Mouse (Mus musculus): Measurements from ENCODE around the gene Rpl32. TPM values are rescaled to one million over a fixed set of nuclear protein-coding genes. Genes with fewer than 3 reads are reported as not detected.

The Rpl32 gene
- polyA plus RNA-seq, 1 experiment from 2014 or later, result 1,370 TPM

- peak overlapping the region; percentile 57 for H3K4me3 ChIP-seq (ENCODE audit: low read depth, low read length)
- peak overlapping the region; percentile 48; the same call in 1 of the 2 replicates for H3K9ac ChIP-seq (ENCODE audit: low read depth, low read length)
- no peaks in the 10 kb centered on the region for H3K27me3 ChIP-seq (replicated peaks; ENCODE audit: control insufficient read depth, insufficient read depth, low read length)
- no peak for ATAC-seq
- peak overlapping the region; percentile 86 for H3K4me2 ChIP-seq (replicated peaks; ENCODE audit: low read depth)
- no peaks in the 10 kb centered on the region for H3K4me1 ChIP-seq (replicated peaks; ENCODE audit: control insufficient read depth, insufficient read depth, low read length)
- H3K36me3 ChIP-seq (ENCODE audit: control insufficient read depth, insufficient read depth), result no peaks in the 10 kb centered on the region
- H3K9me3 ChIP-seq (ENCODE audit: control insufficient read depth), result no peaks in the 10 kb centered on the region
- H3K27ac ChIP-seq (ENCODE audit: low read depth, low read length), result peak overlapping the region; percentile 78
- 4% methylated on average over 20 of the region's 20 CpGs for WGBS
- TF ChIP-seq CTCF (IDR thresholded peaks at IDR 0.05; ENCODE audit: low read depth), result no peak
These were observed 44.0 kb upstream of the Rpl32 start for GRCm38 (mm10) chr6:115852446-115853090.

DNA sequence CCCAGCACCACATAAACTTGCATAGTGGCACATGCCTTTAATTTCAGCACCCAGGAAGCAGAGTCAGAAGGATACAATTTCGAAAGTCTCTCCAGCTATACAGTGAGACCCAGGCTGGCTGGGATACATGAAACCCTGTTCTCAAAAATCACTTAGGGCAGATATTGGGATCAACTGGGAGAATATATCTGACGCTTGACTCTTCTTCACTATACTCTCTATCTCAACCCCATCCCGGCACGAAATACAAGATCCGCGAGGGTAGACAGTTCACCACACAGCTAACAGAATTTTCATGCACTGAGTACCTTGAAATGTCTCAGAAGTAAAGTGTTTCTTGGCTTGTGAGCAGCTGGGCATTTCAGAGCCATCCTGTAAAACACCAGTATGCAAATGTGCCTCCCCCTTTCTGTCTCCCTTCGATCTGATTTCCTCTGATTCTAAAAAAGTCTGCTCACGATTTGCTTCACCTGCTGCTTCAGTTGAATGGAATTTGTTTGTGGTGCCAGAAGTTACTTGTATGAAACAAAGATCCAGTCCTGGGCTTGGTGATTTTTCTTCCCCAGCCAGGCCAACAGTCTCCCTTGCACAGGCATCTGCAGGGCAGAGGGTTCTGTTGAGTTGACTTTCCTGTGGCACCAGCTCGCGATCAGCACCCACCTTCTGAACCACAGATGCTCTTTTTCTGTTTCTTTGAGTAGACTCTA lies 40.2 kb upstream of the Rpl32 start:
- no peak for ATAC-seq
- H3K27ac ChIP-seq (ENCODE audit: low read depth, low read length), result no peak overlapping the region
- H3K9ac ChIP-seq (ENCODE audit: low read depth, low read length), result no peak overlapping the region

DNA sequence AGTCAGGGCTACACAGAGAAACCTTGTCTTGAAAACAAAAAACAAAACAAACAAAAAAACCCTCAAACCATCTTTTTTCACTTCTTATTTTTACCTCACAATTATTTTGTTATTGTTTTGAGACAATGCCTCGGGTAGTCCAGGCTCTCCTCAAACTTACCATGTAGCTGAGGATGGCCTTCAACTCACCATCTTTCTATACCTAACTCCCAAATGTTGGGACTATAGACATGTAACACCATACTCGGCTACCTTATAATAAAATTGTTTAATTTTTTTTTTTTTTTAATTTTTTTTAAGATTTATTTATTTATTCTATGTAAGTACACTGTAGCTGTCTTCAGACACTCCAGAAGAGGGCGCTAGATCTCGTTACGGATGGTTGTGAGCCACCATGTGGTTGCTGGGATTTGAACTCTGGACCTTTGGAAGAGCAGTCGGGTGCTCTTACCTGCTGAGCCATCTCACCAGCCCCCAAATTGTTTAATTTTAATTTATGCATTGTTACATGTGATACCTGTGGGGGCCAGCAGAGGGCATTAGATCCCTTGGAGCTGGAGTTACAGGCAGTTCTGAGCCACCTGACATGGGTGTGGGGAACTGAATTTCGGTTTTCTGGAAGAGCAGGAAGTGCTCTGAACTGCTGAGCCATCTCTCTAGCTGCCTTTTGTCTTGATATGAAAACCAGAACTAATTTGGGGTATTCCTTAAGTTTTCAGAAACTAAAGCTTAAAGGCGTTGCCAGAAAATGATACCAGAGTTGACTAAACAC lies 38.3 kb upstream of the Rpl32 start:
- Histone ChIP-seq H3K9ac (ENCODE audit: low read depth, low read length) (no peak overlapping the region), H3K27ac (ENCODE audit: low read depth, low read length) (no peak overlapping the region), H3K9me3 (ENCODE audit: control insufficient read depth) (no peaks in the 10 kb centered on the region), H3K27me3 (replicated peaks; ENCODE audit: control insufficient read depth, insufficient read depth, low read length) (no peaks in the 10 kb centered on the region), H3K36me3 (ENCODE audit: control insufficient read depth, insufficient read depth) (peaks cover 13% of the 10 kb centered on the region; the same call in 1 of the 2 replicates), H3K4me3 (ENCODE audit: low read depth, low read length) (no peak overlapping the region), H3K4me1 (replicated peaks; ENCODE audit: control insufficient read depth, insufficient read depth, low read length) (no peaks in the 10 kb centered on the region), H3K4me2 (replicated peaks; ENCODE audit: low read depth) (no peak overlapping the region)
- WGBS, result 30% methylated on average over 8 of the region's 8 CpGs
- peak; percentile 54; the same call in 1 of the 2 replicates for ATAC-seq
- peak; percentile 80 for TF ChIP-seq CTCF (IDR thresholded peaks at IDR 0.05; ENCODE audit: low read depth)

More for the DNA sequence above, 40.2 kb upstream of the Rpl32 start:
- Histone ChIP-seq H3K4me3 (ENCODE audit: low read depth, low read length) (no peak overlapping the region), H3K4me2 (replicated peaks; ENCODE audit: low read depth) (no peak overlapping the region), H3K27me3 (replicated peaks; ENCODE audit: control insufficient read depth, insufficient read depth, low read length) (no peaks in the 10 kb centered on the region), H3K36me3 (ENCODE audit: control insufficient read depth, insufficient read depth) (peaks cover 8% of the 10 kb centered on the region; the same call in 1 of the 2 replicates), H3K9me3 (ENCODE audit: control insufficient read depth) (no peaks in the 10 kb centered on the region), H3K4me1 (replicated peaks; ENCODE audit: control insufficient read depth, insufficient read depth, low read length) (no peaks in the 10 kb centered on the region)
- 93% methylated on average over 10 of the region's 10 CpGs for WGBS
- no peak for TF ChIP-seq CTCF (IDR thresholded peaks at IDR 0.05; ENCODE audit: low read depth)

- H3K27me3 ChIP-seq (replicated peaks; ENCODE audit: control insufficient read depth, insufficient read depth, low read length), result no peaks in the 10 kb centered on the region
- no peak overlapping the region for H3K27ac ChIP-seq (ENCODE audit: low read depth, low read length)
- no peak overlapping the region for H3K4me3 ChIP-seq (ENCODE audit: low read depth, low read length)
- TF ChIP-seq CTCF (IDR thresholded peaks at IDR 0.05; ENCODE audit: low read depth), result no peak
- no peaks in the 10 kb centered on the region for H3K4me1 ChIP-seq (replicated peaks; ENCODE audit: control insufficient read depth, insufficient read depth, low read length)
- H3K36me3 ChIP-seq (ENCODE audit: control insufficient read depth, insufficient read depth), result peaks cover 16% of the 10 kb centered on the region; the same call in 1 of the 2 replicates
- no peak for ATAC-seq
- WGBS, result 90% methylated on average over 4 of the region's 4 CpGs
- no peaks in the 10 kb centered on the region for H3K9me3 ChIP-seq (ENCODE audit: control insufficient read depth)
- H3K9ac ChIP-seq (ENCODE audit: low read depth, low read length), result no peak overlapping the region
- no peak overlapping the region for H3K4me2 ChIP-seq (replicated peaks; ENCODE audit: low read depth)
These were observed 36.5 kb upstream of the Rpl32 start for GRCm38 (mm10) chr6:115845006-115845405.

DNA sequence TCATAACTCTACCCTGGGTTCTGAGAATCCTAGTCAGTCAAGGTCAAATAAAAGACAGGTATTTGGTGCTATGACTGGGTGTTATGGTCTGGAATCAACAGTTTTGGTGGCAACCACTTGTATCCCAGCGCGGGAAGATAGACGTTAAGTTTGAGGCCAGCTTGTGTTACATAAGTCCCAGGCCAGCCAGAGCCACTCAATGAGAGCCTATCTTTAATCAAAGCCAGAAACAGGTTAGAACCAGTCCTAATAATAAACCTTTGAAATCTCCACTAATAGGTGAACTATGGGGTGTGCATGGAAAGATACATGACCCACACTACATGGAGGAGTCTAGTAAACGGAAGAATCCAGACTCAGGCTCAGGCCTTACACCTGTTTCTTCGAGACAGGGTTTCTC lies 30.2 kb upstream of the Rpl32 start:
- Histone ChIP-seq H3K4me3 (ENCODE audit: low read depth, low read length) (peak overlapping the region; percentile 34), H3K9me3 (ENCODE audit: control insufficient read depth) (no peaks in the 10 kb centered on the region), H3K4me2 (replicated peaks; ENCODE audit: low read depth) (peak overlapping the region; percentile 80), H3K27me3 (replicated peaks; ENCODE audit: control insufficient read depth, insufficient read depth, low read length) (no peaks in the 10 kb centered on the region), H3K9ac (ENCODE audit: low read depth, low read length) (no peak overlapping the region), H3K4me1 (replicated peaks; ENCODE audit: control insufficient read depth, insufficient read depth, low read length) (peaks cover 6% of the 10 kb centered on the region; the same call in 1 of the 2 replicates), H3K27ac (ENCODE audit: low read depth, low read length) (no peak overlapping the region), H3K36me3 (ENCODE audit: control insufficient read depth, insufficient read depth) (0 out of 2 replicates have a peak, but pooled peaks cover 7% of the 10 kb centered on the region)
- peak; percentile 17; the same call in 1 of the 2 replicates for ATAC-seq
- no peak for TF ChIP-seq CTCF (IDR thresholded peaks at IDR 0.05; ENCODE audit: low read depth)
- 58% methylated on average over 5 of the region's 5 CpGs for WGBS

DNA sequence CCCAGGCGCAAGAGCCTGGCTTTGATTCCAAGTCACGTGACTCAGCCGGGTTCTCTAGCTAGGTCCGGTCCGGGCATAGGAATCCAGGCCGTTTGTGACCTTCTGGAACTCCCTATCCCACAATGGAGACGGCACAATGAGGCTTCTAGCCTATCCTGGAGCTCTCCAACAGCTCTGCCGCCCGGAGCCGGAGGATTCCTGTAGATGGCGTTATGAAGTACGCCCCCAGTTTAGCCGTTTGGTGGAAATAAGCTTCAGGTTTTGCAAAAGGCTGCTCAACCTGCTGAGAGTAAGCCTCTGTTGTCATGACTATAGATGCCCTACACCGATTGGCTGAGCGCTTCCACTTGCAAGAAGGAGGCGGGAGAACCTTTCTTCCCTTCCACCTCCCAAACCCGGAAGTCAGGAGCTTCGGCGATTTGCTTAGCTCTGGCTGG lies 29.6 kb upstream of the Rpl32 start, which contains the start of gene Efcab12:
Gene Efcab12, minus strand, starts transcription at position 252 of the 437 bp plus-strand sequence.
- H3K4me1 ChIP-seq (replicated peaks; ENCODE audit: control insufficient read depth, insufficient read depth, low read length), result peaks cover 6% of the 10 kb centered on the region; the same call in 1 of the 2 replicates
- TF ChIP-seq CTCF (IDR thresholded peaks at IDR 0.05; ENCODE audit: low read depth), result peak; percentile 38
- H3K27ac ChIP-seq (ENCODE audit: low read depth, low read length), result no peak within 1 kb of the TSS; the same call in 1 of the 2 replicates
- H3K4me2 ChIP-seq (replicated peaks; ENCODE audit: low read depth), result peak within 1 kb of the TSS; percentile 80
- peak; percentile 93 for ATAC-seq
- 0 out of 2 replicates have a peak, but pooled peaks cover 4% of the 10 kb centered on the region for H3K36me3 ChIP-seq (ENCODE audit: control insufficient read depth, insufficient read depth)
- H3K9me3 ChIP-seq (ENCODE audit: control insufficient read depth), result no peaks in the 10 kb centered on the region
- H3K4me3 ChIP-seq (ENCODE audit: low read depth, low read length), result peak within 1 kb of the TSS; percentile 34
- H3K27me3 ChIP-seq (replicated peaks; ENCODE audit: control insufficient read depth, insufficient read depth, low read length), result no peaks in the 10 kb centered on the region
- 2% methylated on average over 19 of the region's 19 CpGs for WGBS
- H3K9ac ChIP-seq (ENCODE audit: low read depth, low read length), result no peak within 1 kb of the TSS
